ENCODE assay signal across 22 mouse cellular contexts in genomic region chrX:166709306-166709705, GRCm38 (mm10).
"Had no signal": no experiment of that assay in that cellular context is flagged by ENCODE, and none has a peak within 500 bp of the region (broad histone marks: within the 10 kb centered on the region; RNA-seq: fewer than 3 reads in every experiment).

No protein-coding gene starts in this region.

- H3K4me3 ChIP-seq: layer of hippocampus, adult 2 months; liver, embryonic 13.5 days; megakaryocyte, embryonic 14.5 days; midbrain, embryonic 10.5 days; midbrain, embryonic 13.5 days; neural tube, embryonic 12.5 days; neural tube, embryonic 15.5 days had no signal

- DNase-seq: kidney, adult 2 months; kidney, postnatal 25 days; layer of hippocampus, adult 9-11 months; liver, embryonic 13.5 days; lung, adult 2 months; lung, postnatal 14 days; lung, postnatal 4 days; right cerebral cortex, adult 18-20 months; right cerebral cortex, postnatal 14 days; right cerebral cortex, postnatal 4 days; thymus, adult 2 months; thymus, postnatal 14 days; thymus, postnatal 4 days had no signal

- H3K4me1 ChIP-seq: liver, embryonic 13.5 days; midbrain, embryonic 10.5 days; midbrain, embryonic 13.5 days; neural tube, embryonic 12.5 days; neural tube, embryonic 15.5 days had no signal

- H3K9me3 ChIP-seq: liver, embryonic 13.5 days; midbrain, embryonic 10.5 days; midbrain, embryonic 13.5 days; neural tube, embryonic 12.5 days; neural tube, embryonic 15.5 days had no signal

- H3K4me2 ChIP-seq: liver, embryonic 13.5 days; midbrain, embryonic 13.5 days; neural tube, embryonic 12.5 days; neural tube, embryonic 15.5 days had no signal

- H3K27ac ChIP-seq: kidney, postnatal 0 days; layer of hippocampus, adult 2 months; liver, embryonic 13.5 days; midbrain, embryonic 10.5 days; midbrain, embryonic 13.5 days; neural tube, embryonic 12.5 days; neural tube, embryonic 15.5 days; stomach, postnatal 0 days had no signal

- ATAC-seq: midbrain, embryonic 13.5 days; midbrain, embryonic 16.5 days had no signal

- H3K36me3 ChIP-seq: liver, embryonic 13.5 days; midbrain, embryonic 10.5 days; midbrain, embryonic 13.5 days; neural tube, embryonic 12.5 days; neural tube, embryonic 15.5 days had no signal

- H3K27me3 ChIP-seq: liver, embryonic 13.5 days; megakaryocyte, embryonic 14.5 days; neural tube, embryonic 12.5 days; neural tube, embryonic 15.5 days had no signal

- H3K9ac ChIP-seq: liver, embryonic 13.5 days; midbrain, embryonic 13.5 days; neural tube, embryonic 12.5 days; neural tube, embryonic 15.5 days had no signal
